Mouse (Mus musculus): ENCODE data around the gene Phkg1.
"Not testable (repeated sequence)": the region's sequence is repeated elsewhere in the genome, so short reads cannot be mapped to it uniquely, and the experiment has no call there.

The Phkg1 gene

GRCm38 (mm10) chr5:129907775-129908174 lies 9.4 kb upstream of the Phkg1 start:
- no peak for DNase-seq (ENCODE audit: low spot score)

- peak; percentile 89 for DNase-seq (ENCODE audit: low spot score)
These were observed 2.9 kb downstream of the Phkg1 start, which contains the start of gene Zbed5 for GRCm38 (mm10) chr5:129895198-129896088. Zbed5 (plus strand) TSS chr5:129895723.

- DNase-seq (ENCODE audit: low spot score) = not testable (repeated sequence)
These were observed 8.0 kb downstream of the Phkg1 start for GRCm38 (mm10) chr5:129890390-129890789.

GRCm38 (mm10) chr5:129886911-129887636 lies 11.3 kb downstream of the Phkg1 start, which contains the start of gene Chchd2:
Chchd2 (minus strand) TSS chr5:129887470.
- peak; percentile 98 for DNase-seq (ENCODE audit: low spot score)

- no peak for DNase-seq (ENCODE audit: low spot score)
These were observed 12.1 kb downstream of the Phkg1 start for GRCm38 (mm10) chr5:129886271-129886670.

GRCm38 (mm10) chr5:129879888-129880287 lies 18.5 kb downstream of the Phkg1 start:
- no peak for DNase-seq (ENCODE audit: low spot score)

- DNase-seq (ENCODE audit: low spot score) = peak; percentile 36
These were observed 19.4 kb downstream of the Phkg1 start for GRCm38 (mm10) chr5:129878946-129879345.

GRCm38 (mm10) chr5:129877731-129878455 lies 20.5 kb downstream of the Phkg1 start:
- DNase-seq (ENCODE audit: low spot score) = no peak

- DNase-seq (ENCODE audit: low spot score) = no peak
These were observed 23.3 kb downstream of the Phkg1 start for GRCm38 (mm10) chr5:129875098-129875497.

GRCm38 (mm10) chr5:129873942-129874341 lies 24.4 kb downstream of the Phkg1 start:
- DNase-seq (ENCODE audit: low spot score) = no peak

- no peak for DNase-seq (ENCODE audit: low spot score)
These were observed 27.1 kb downstream of the Phkg1 start for GRCm38 (mm10) chr5:129871238-129871637.

- DNase-seq (ENCODE audit: low spot score) = no peak
These were observed 28.9 kb downstream of the Phkg1 start for GRCm38 (mm10) chr5:129869238-129869995.

- no peak for DNase-seq (ENCODE audit: low spot score)
These were observed 32.5 kb downstream of the Phkg1 start for GRCm38 (mm10) chr5:129865841-129866240.

GRCm38 (mm10) chr5:129864467-129864866 lies 33.9 kb downstream of the Phkg1 start:
- DNase-seq (ENCODE audit: low spot score) = no peak

- DNase-seq (ENCODE audit: low spot score) = no peak
These were observed 36.0 kb downstream of the Phkg1 start for GRCm38 (mm10) chr5:129862325-129862724.

GRCm38 (mm10) chr5:129856414-129856813 lies 41.9 kb downstream of the Phkg1 start:
- DNase-seq (ENCODE audit: low spot score) = no peak

- DNase-seq (ENCODE audit: low spot score) = no peak
These were observed 43.2 kb downstream of the Phkg1 start for GRCm38 (mm10) chr5:129855163-129855562.

- no peak for DNase-seq (ENCODE audit: low spot score)
These were observed 50.9 kb downstream of the Phkg1 start for GRCm38 (mm10) chr5:129847558-129847820.

GRCm38 (mm10) chr5:129846752-129847557 lies 51.4 kb downstream of the Phkg1 start, which contains the start of gene Sumf2:
Sumf2 (plus strand) TSS chr5:129846986.
- DNase-seq (ENCODE audit: low spot score) = peak; percentile 91

GRCm38 (mm10) chr5:129844848-129845247 lies 53.5 kb downstream of the Phkg1 start:
- DNase-seq (ENCODE audit: low spot score) = no peak
